Mouse (Mus musculus) kidney, adult 2 months (tissue): ENCODE measurements around the gene Gpbp1.

Experiments used
- CTCF ChIP-seq: fragments of 200-500 bp; conservative IDR thresholded peaks from 2 replicates; pipeline ENCODE4 v1.5.1; 2011; ENCODE audit warnings: low read depth, mild to moderate bottlenecking, control low read depth, low read length, moderate library complexity, mixed read lengths; ENCODE audit not compliant: insufficient read depth, insufficient read length
- POLR2A ChIP-seq: fragments of 200-500 bp; IDR thresholded peaks from one replicate; pipeline ENCODE4 v1.6.1; 2011; ENCODE audit warnings: low read depth, low read length, control low read depth

- TF ChIP-seq POLR2A (no peak), CTCF (no peak)
These were observed 92.2 kb downstream of the Gpbp1 start for GRCm38 (mm10) chr13:111397600-111398151.
